Mouse (Mus musculus): ENCODE data around the gene Lpcat2b. TPM values are rescaled to one million over a fixed set of nuclear protein-coding genes. Genes with fewer than 3 reads are reported as not detected.

The Lpcat2b gene
- polyA plus RNA-seq (2014; fragmentation: Illumina TruSeq; extraction: RNeasy Lipid Tissue Mini Kit (QIAGEN cat#74804); ENCODE audit: low read depth, low replicate concordance): not detected

DNA sequence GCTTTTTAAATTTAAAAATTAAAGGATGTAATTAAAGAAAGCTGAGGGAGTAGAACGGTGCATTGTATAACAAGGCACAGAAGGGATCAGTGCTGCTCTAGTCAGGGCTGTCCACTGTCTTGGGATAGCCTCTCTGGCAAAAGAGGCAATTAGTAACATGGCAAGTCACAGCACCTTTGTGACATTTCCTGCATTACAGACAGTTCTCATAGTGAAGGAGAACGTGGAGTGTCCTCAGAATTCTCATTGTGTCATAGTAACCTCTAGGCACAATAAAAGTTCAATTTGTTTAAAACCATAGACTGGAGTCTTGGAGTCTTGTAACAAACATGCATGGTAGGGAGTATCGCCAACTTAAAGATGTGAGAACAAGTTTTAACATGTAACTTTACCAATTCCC is at the start of gene Lpcat2b:
Lpcat2b (plus strand) TSS at position 301 of the 400 bp plus-strand sequence.

DNA sequence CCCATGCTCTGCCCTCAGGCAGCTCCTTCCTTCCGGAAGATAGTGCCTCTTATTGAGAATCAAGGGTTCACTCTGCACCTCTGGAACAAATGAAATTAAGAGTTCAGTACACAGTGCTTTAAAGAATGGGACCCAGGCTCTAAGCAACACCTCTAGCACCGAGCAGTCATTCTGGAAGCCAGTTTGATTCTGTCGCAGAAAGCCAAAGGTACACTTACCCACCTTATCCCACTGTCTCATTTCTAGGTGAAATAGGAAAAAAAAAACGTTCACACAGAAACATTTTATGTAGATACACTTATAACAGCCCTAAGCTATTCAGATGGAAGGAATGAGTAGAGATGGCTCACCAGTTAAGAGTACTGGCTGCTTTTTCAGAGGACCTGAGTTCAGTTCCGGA is 28.9 kb upstream of the Lpcat2b start, which contains the start of gene Ephx4:
Ephx4 (plus strand) TSS at position 301 of the 400 bp plus-strand sequence.

DNA sequence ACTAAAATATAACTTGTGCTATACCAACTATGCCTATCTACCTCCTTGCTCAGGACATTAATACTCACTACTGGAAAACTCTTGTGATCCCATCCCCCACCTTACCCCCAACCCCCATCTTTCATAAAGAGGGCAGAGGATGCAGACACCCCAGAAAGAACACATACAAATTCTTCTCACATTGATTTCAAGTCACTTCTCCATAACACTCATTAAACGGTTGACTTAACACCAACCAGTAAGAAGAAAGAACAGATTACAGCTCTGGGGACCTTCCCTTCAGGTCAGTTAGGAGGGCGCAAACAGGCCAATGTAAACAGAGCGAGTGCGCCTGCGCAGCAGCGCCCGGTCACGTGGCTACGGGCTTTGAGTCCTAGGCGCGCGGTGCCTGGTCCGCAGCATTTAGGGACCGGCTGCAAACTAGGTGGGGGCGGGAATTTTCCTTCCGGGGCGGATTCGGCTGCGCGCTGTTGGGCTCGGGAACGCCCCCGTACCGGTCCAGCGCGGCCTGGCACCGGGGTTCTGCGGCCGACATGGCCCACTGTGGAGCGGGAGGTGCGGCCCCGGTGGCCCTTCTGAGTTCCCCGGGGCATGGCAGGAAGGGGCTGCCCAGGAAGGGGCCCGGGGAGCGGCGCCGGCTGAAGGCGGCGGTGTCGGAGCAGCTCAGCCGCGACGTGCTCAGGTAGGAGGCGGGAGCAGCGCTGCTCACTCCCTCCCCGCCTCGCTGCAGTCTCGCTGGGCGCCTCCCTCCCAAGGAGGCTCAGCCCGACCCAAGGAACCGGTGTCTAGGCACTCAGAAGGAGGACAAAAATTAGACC is 6.3 kb downstream of the Lpcat2b start, which contains the start of gene Btbd8:
Btbd8 (plus strand) TSS at position 534 of the 818 bp plus-strand sequence.

Other genes starting within 250 kb of the Lpcat2b start
- gene Tgfbr3, start 141.9 kb upstream of the Lpcat2b start, polyA plus RNA-seq (2014; fragmentation: Illumina TruSeq; extraction: RNeasy Lipid Tissue Mini Kit (QIAGEN cat#74804); ENCODE audit: low read depth, low replicate concordance): 5.0 TPM
- 2.8 TPM for gene Brdt, start 100.4 kb upstream of the Lpcat2b start, polyA plus RNA-seq (2014; fragmentation: Illumina TruSeq; extraction: RNeasy Lipid Tissue Mini Kit (QIAGEN cat#74804); ENCODE audit: low read depth, low replicate concordance)
- gene Ephx4, start 28.8 kb upstream of the Lpcat2b start, polyA plus RNA-seq (2014; fragmentation: Illumina TruSeq; extraction: RNeasy Lipid Tissue Mini Kit (QIAGEN cat#74804); ENCODE audit: low read depth, low replicate concordance): not detected
- 4.2 TPM for gene Btbd8, start 6.4 kb downstream of the Lpcat2b start, polyA plus RNA-seq (2014; fragmentation: Illumina TruSeq; extraction: RNeasy Lipid Tissue Mini Kit (QIAGEN cat#74804); ENCODE audit: low read depth, low replicate concordance)
- gene Gm42669, start 76.1 kb downstream of the Lpcat2b start, polyA plus RNA-seq (2014; fragmentation: Illumina TruSeq; extraction: RNeasy Lipid Tissue Mini Kit (QIAGEN cat#74804); ENCODE audit: low read depth, low replicate concordance): not detected
- 0.64 TPM for gene 1700028K03Rik, start 103.2 kb downstream of the Lpcat2b start, polyA plus RNA-seq (2014; fragmentation: Illumina TruSeq; extraction: RNeasy Lipid Tissue Mini Kit (QIAGEN cat#74804); ENCODE audit: low read depth, low replicate concordance)
- gene Rpap2, start 165.8 kb downstream of the Lpcat2b start, polyA plus RNA-seq (2014; fragmentation: Illumina TruSeq; extraction: RNeasy Lipid Tissue Mini Kit (QIAGEN cat#74804); ENCODE audit: low read depth, low replicate concordance): 12.6 TPM
- 10.9 TPM for gene Glmn, start 166.3 kb downstream of the Lpcat2b start, polyA plus RNA-seq (2014; fragmentation: Illumina TruSeq; extraction: RNeasy Lipid Tissue Mini Kit (QIAGEN cat#74804); ENCODE audit: low read depth, low replicate concordance)